Mouse (Mus musculus) olfactory bulb, adult 2 months (tissue): Measurements from ENCODE around the gene Unc13a. TPM values are rescaled to one million over a fixed set of nuclear protein-coding genes. Genes with fewer than 3 reads are reported as not detected.

ENCODE experiments used
- H3K27ac ChIP-seq: fragments of 200-500 bp; 2 replicates; pipeline ENCODE4 v1.5.1; 2012; ENCODE audit warnings: low read depth, low read length; ENCODE audit not compliant: insufficient read depth
- H3K4me1 ChIP-seq: fragments of 200-500 bp; 2 replicates; pipeline ENCODE4 v1.6.1; 2012; ENCODE audit warnings: low read length; ENCODE audit not compliant: control insufficient read depth, insufficient read depth
- H3K4me3 ChIP-seq: fragments of 200-500 bp; 2 replicates; pipeline ENCODE4 v1.5.1; 2012; ENCODE audit warnings: mild to moderate bottlenecking, low read depth, low read length, moderate library complexity; ENCODE audit not compliant: insufficient read depth
- CTCF ChIP-seq: fragments of 200-500 bp; IDR thresholded peaks from 2 replicates; pipeline ENCODE4 v1.5.1; 2012; ENCODE audit warnings: low read depth, mild to moderate bottlenecking, low read length, moderate library complexity; ENCODE audit not compliant: insufficient read depth
- POLR2A ChIP-seq: fragments of 200-500 bp; IDR thresholded peaks from 2 replicates; pipeline ENCODE4 v1.6.1; 2012; ENCODE audit warnings: mild to moderate bottlenecking, low read depth, low read length, moderate library complexity; ENCODE audit not compliant: insufficient read depth
- WGBS: fragments of 180-500 bp; shearing (Covaris S2); methylation state at CpG from one replicate; pipeline ENCODE4 v1.1.7; 2018; 5-methylcytosine and 5-hydroxymethylcytosine counted together
- polyA plus RNA-seq: library from polyadenylated mRNA; stranded (reverse); fragments of >200 nt; gene quantifications from 2 replicates; pipeline ENCODE4 v1.2.4, GENCODE M21; 2012; ENCODE audit warnings: low replicate concordance; ENCODE audit not compliant: missing spikeins, insufficient read depth, insufficient read length

Unc13a gene
- polyA plus RNA-seq, 1 experiment, result not detected

GRCm38 (mm10) chr8:71672168-71672735 lies 695 bp upstream of the Unc13a start:
- peaks cover 27% of the 10 kb centered on the region for H3K4me1 ChIP-seq
- TF ChIP-seq POLR2A (no peak), CTCF (no peak)
- H3K27ac ChIP-seq, result peak overlapping the region; percentile 82
- no peak overlapping the region for H3K4me3 ChIP-seq
- WGBS, result 51% methylated on average over 6 of the region's 6 CpGs

- Histone ChIP-seq H3K4me3 (peak overlapping the region; percentile 81), H3K27ac (peak overlapping the region; percentile 82), H3K4me1 (peaks cover 39% of the 10 kb centered on the region)
- WGBS, result under 1% methylated on average over 63 of the region's 64 CpGs
- no peak for TF ChIP-seq CTCF
- TF ChIP-seq POLR2A, result peak; percentile 28; the same call in 1 of the 2 replicates
Measured at GRCm38 (mm10) chr8:71670621-71671548, 672 bp downstream of the Unc13a start.

- 6% methylated on average over 12 of the region's 12 CpGs for WGBS
- TF ChIP-seq CTCF (no peak), POLR2A (no peak)
- peak overlapping the region; percentile 81 for H3K4me3 ChIP-seq
- H3K4me1 ChIP-seq, result peaks cover 39% of the 10 kb centered on the region
- peak overlapping the region; percentile 63 for H3K27ac ChIP-seq
Measured at GRCm38 (mm10) chr8:71670198-71670597, 1.4 kb downstream of the Unc13a start.

GRCm38 (mm10) chr8:71668220-71668975 lies 3.2 kb downstream of the Unc13a start:
- 1% methylated on average over 21 of the region's 21 CpGs for WGBS
- no peak for TF ChIP-seq POLR2A
- no peak for TF ChIP-seq CTCF
- peaks cover 39% of the 10 kb centered on the region for H3K4me1 ChIP-seq

GRCm38 (mm10) chr8:71667256-71667655 lies 4.3 kb downstream of the Unc13a start:
- H3K4me3 ChIP-seq, result no peak overlapping the region
- peak overlapping the region; percentile 47; the same call in 1 of the 2 replicates for H3K27ac ChIP-seq
- WGBS, result 27% methylated on average over 5 of the region's 5 CpGs
- H3K4me1 ChIP-seq, result peaks cover 39% of the 10 kb centered on the region
- TF ChIP-seq POLR2A (no peak), CTCF (no peak)

More at GRCm38 (mm10) chr8:71668220-71668975, 3.2 kb downstream of the Unc13a start:
- Histone ChIP-seq H3K4me3 (peak overlapping the region; percentile 24), H3K27ac (peak overlapping the region; percentile 76)

GRCm38 (mm10) chr8:71666855-71667254 lies 4.7 kb downstream of the Unc13a start:
- 21% methylated on average over 1 of the region's 1 CpGs for WGBS
- TF ChIP-seq POLR2A (no peak), CTCF (no peak)
- H3K27ac ChIP-seq, result peak overlapping the region; percentile 47; the same call in 1 of the 2 replicates

GRCm38 (mm10) chr8:71665331-71666130 lies 6.0 kb downstream of the Unc13a start:
- TF ChIP-seq CTCF, result no peak
- TF ChIP-seq POLR2A, result no peak
- 23% methylated on average over 22 of the region's 22 CpGs for WGBS
- no peak overlapping the region for H3K27ac ChIP-seq

More at GRCm38 (mm10) chr8:71666855-71667254, 4.7 kb downstream of the Unc13a start:
- Histone ChIP-seq H3K4me3 (no peak overlapping the region), H3K4me1 (peaks cover 39% of the 10 kb centered on the region)

More at GRCm38 (mm10) chr8:71665331-71666130, 6.0 kb downstream of the Unc13a start:
- Histone ChIP-seq H3K4me3 (no peak overlapping the region), H3K4me1 (peaks cover 39% of the 10 kb centered on the region)
